Mouse (Mus musculus) retina, adult 2 months (tissue): ENCODE data around the gene Gm1113.
A peak's percentile ranks its signal among the peaks of the same experiment; 100 is the strongest.

Experiments
- DNase-seq: peaks from one replicate; pipeline ENCODE4 v3.0.0-alpha.2; 2012; ENCODE audit warnings: low read depth, low spot score

The Gm1113 gene

GRCm38 (mm10) chr9:35518169-35518568 is at the start of gene Gm1113:
Gene Gm1113, minus strand, starts transcription at chr9:35518269.
- DNase-seq, result no peak

GRCm38 (mm10) chr9:35564536-35565240 is 46.6 kb upstream of the Gm1113 start:
- DNase-seq, result no peak

- no peak for DNase-seq
Measured at GRCm38 (mm10) chr9:35561583-35561982, 43.5 kb upstream of the Gm1113 start.

- DNase-seq, result no peak
Measured at GRCm38 (mm10) chr9:35561076-35561475, 43.0 kb upstream of the Gm1113 start.

- DNase-seq, result peak; percentile 67
Measured at GRCm38 (mm10) chr9:35559009-35559890, 41.2 kb upstream of the Gm1113 start.

- no peak for DNase-seq
Measured at GRCm38 (mm10) chr9:35558257-35559008, 40.4 kb upstream of the Gm1113 start, which contains the start of the genes Ddx25 and Pus3. Gene Ddx25, minus strand, starts transcription at chr9:35558528. Gene Pus3, plus strand, starts transcription at chr9:35558595.

- no peak for DNase-seq
Measured at GRCm38 (mm10) chr9:35556494-35557102, 38.5 kb upstream of the Gm1113 start.

- DNase-seq, result no peak
Measured at GRCm38 (mm10) chr9:35548455-35548854, 30.4 kb upstream of the Gm1113 start.

GRCm38 (mm10) chr9:35546745-35547144 is 28.7 kb upstream of the Gm1113 start:
- no peak for DNase-seq

GRCm38 (mm10) chr9:35545704-35546103 is 27.6 kb upstream of the Gm1113 start:
- DNase-seq, result no peak

GRCm38 (mm10) chr9:35544666-35545065 is 26.6 kb upstream of the Gm1113 start:
- DNase-seq, result no peak

GRCm38 (mm10) chr9:35543099-35543860 is 25.2 kb upstream of the Gm1113 start:
- DNase-seq, result no peak

GRCm38 (mm10) chr9:35541941-35542340 is 23.9 kb upstream of the Gm1113 start:
- DNase-seq, result no peak

GRCm38 (mm10) chr9:35541488-35541887 is 23.4 kb upstream of the Gm1113 start:
- peak; percentile 61 for DNase-seq

GRCm38 (mm10) chr9:35541024-35541423 is 23.0 kb upstream of the Gm1113 start:
- DNase-seq, result no peak

GRCm38 (mm10) chr9:35539001-35539750 is 21.1 kb upstream of the Gm1113 start:
- no peak for DNase-seq

GRCm38 (mm10) chr9:35535876-35536275 is 17.8 kb upstream of the Gm1113 start:
- no peak for DNase-seq

GRCm38 (mm10) chr9:35535110-35535509 is 17.0 kb upstream of the Gm1113 start:
- DNase-seq, result no peak

- DNase-seq, result no peak
Measured at GRCm38 (mm10) chr9:35533266-35533665, 15.2 kb upstream of the Gm1113 start.

- DNase-seq, result no peak
Measured at GRCm38 (mm10) chr9:35529796-35530195, 11.7 kb upstream of the Gm1113 start.
